Mouse (Mus musculus) small intestine, adult 2 months (tissue): ENCODE data around the gene Caskin1. TPM values are rescaled to one million over a fixed set of nuclear protein-coding genes. Genes with fewer than 3 reads are reported as not detected.

Experiments used
- H3K27ac ChIP-seq: fragments of 200-500 bp; 2 replicates; pipeline ENCODE4 v1.5.1; 2012; ENCODE audit warnings: low read depth, low read length, control low read depth, inconsistent platforms; ENCODE audit not compliant: insufficient read depth
- H3K27me3 ChIP-seq: fragments of 200-500 bp; 2 replicates; pipeline ENCODE4 v1.6.1; 2012; ENCODE audit warnings: mild to moderate bottlenecking, moderate library complexity, low read length, inconsistent platforms; ENCODE audit not compliant: control insufficient read depth, insufficient read depth
- H3K36me3 ChIP-seq: fragments of 200-500 bp; 2 replicates; pipeline ENCODE4 v1.6.1; 2012; ENCODE audit warnings: mild to moderate bottlenecking, low read length, control low read depth, inconsistent platforms; ENCODE audit not compliant: control insufficient read depth, insufficient read depth
- H3K4me1 ChIP-seq: fragments of 200-500 bp; 2 replicates; pipeline ENCODE4 v1.6.1; 2012; ENCODE audit warnings: low read length, inconsistent platforms, mixed read lengths; ENCODE audit not compliant: control insufficient read depth, insufficient read depth, insufficient read length
- H3K4me3 ChIP-seq: fragments of 200-500 bp; 2 replicates; pipeline ENCODE4 v1.5.1; 2012; ENCODE audit warnings: low read depth, mild to moderate bottlenecking, control low read depth, inconsistent platforms, low read length, moderate library complexity
- CTCF ChIP-seq: fragments of 200-500 bp; IDR thresholded peaks from 2 replicates; pipeline ENCODE4 v1.5.1; 2012; ENCODE audit warnings: low read depth, mild to moderate bottlenecking, control low read depth, inconsistent platforms, low read length, moderate library complexity, mixed read lengths; ENCODE audit not compliant: insufficient replicate concordance, insufficient read length; ENCODE audit errors: extremely low read depth
- POLR2A ChIP-seq: fragments of 200-500 bp; IDR thresholded peaks from 2 replicates; pipeline ENCODE4 v1.6.1; 2012; ENCODE audit warnings: low read depth, mild to moderate bottlenecking, control low read depth, inconsistent platforms, low read length, moderate library complexity
- WGBS: fragments of 180-500 bp; shearing (Covaris S2); methylation state at CpG from one replicate; pipeline ENCODE4 v1.1.7; 2018; 5-methylcytosine and 5-hydroxymethylcytosine counted together
- polyA plus RNA-seq: library from polyadenylated mRNA; depleted of rRNA; stranded (reverse); fragments of >200 nt; gene quantifications from 2 replicates; pipeline ENCODE4 v1.2.3, GENCODE M21; 2012

Caskin1 gene
- polyA plus RNA-seq, 1 experiment = 0.77 TPM

- peaks cover 7% of the 10 kb centered on the region for H3K36me3 ChIP-seq
- H3K4me3 ChIP-seq = peak within 1 kb of the TSS; percentile 57
- H3K27ac ChIP-seq = no peak within 1 kb of the TSS
- no peaks in the 10 kb centered on the region for H3K27me3 ChIP-seq
- 90% methylated on average over 8 of the region's 8 CpGs for WGBS
- no peak for TF ChIP-seq CTCF
- no peak for TF ChIP-seq POLR2A
- H3K4me1 ChIP-seq = peaks cover 15% of the 10 kb centered on the region
These were observed 45.8 kb downstream of the Caskin1 start, which contains the start of gene Rab26 for GRCm38 (mm10) chr17:24534160-24534718. Gene Rab26, minus strand, starts transcription at chr17:24534210.

- WGBS = 84% methylated on average over 5 of the region's 5 CpGs
- no peaks in the 10 kb centered on the region for H3K27me3 ChIP-seq
- no peaks in the 10 kb centered on the region for H3K36me3 ChIP-seq
- H3K27ac ChIP-seq = no peak overlapping the region
- H3K4me1 ChIP-seq = peaks cover 8% of the 10 kb centered on the region
- no peak overlapping the region for H3K4me3 ChIP-seq
- TF ChIP-seq CTCF (no peak), POLR2A (no peak)
These were observed 46.9 kb downstream of the Caskin1 start for GRCm38 (mm10) chr17:24535300-24535699.

DNA sequence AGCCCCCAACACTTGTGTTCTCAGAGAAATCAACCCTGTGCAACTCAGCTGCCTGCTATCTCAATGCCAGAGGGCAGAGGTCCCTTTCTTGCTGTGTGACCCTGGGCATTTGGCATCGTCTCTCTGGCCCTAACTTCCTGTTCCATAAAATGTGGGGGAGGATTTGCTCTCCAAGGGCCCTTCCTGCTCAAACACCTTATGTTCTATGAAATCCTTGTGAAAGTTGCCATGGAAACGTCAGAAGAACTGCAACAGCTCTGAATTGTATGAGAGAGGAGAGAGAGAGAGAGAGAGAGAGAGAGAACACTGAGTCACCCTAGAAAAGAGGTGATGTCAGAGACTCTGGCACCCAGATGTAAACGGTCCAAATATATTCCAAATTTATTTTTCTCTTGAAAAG is 49.1 kb downstream of the Caskin1 start:
- Histone ChIP-seq H3K4me1 (peaks cover 8% of the 10 kb centered on the region), H3K4me3 (no peak overlapping the region), H3K36me3 (no peaks in the 10 kb centered on the region), H3K27ac (no peak overlapping the region), H3K27me3 (no peaks in the 10 kb centered on the region)
- TF ChIP-seq POLR2A (no peak), CTCF (no peak)
- WGBS = 11% methylated on average over 3 of the region's 3 CpGs

GRCm38 (mm10) chr17:24538950-24539349 is 50.5 kb downstream of the Caskin1 start:
- 54% methylated on average over 8 of the region's 8 CpGs for WGBS
- no peaks in the 10 kb centered on the region for H3K27me3 ChIP-seq
- TF ChIP-seq POLR2A (no peak), CTCF (no peak)
- H3K4me1 ChIP-seq = peaks cover 4% of the 10 kb centered on the region; the same call in 1 of the 2 replicates
- H3K4me3 ChIP-seq = no peak overlapping the region
- H3K27ac ChIP-seq = no peak overlapping the region
- no peaks in the 10 kb centered on the region for H3K36me3 ChIP-seq

GRCm38 (mm10) chr17:24540375-24540774 is 52.0 kb downstream of the Caskin1 start:
- TF ChIP-seq CTCF (peak; percentile 73; the same call in 1 of the 2 replicates), POLR2A (no peak)
- peaks cover 4% of the 10 kb centered on the region; the same call in 1 of the 2 replicates for H3K4me1 ChIP-seq
- H3K4me3 ChIP-seq = no peak overlapping the region
- 5% methylated on average over 3 of the region's 3 CpGs for WGBS
- no peak overlapping the region for H3K27ac ChIP-seq
- no peaks in the 10 kb centered on the region for H3K27me3 ChIP-seq
- H3K36me3 ChIP-seq = no peaks in the 10 kb centered on the region

GRCm38 (mm10) chr17:24544613-24545012 is 56.2 kb downstream of the Caskin1 start:
- no peak for TF ChIP-seq CTCF
- TF ChIP-seq POLR2A = no peak
- Histone ChIP-seq H3K36me3 (no peaks in the 10 kb centered on the region), H3K4me3 (no peak overlapping the region), H3K27me3 (no peaks in the 10 kb centered on the region), H3K27ac (no peak overlapping the region), H3K4me1 (peaks cover 5% of the 10 kb centered on the region)
- 40% methylated on average over 12 of the region's 12 CpGs for WGBS

DNA sequence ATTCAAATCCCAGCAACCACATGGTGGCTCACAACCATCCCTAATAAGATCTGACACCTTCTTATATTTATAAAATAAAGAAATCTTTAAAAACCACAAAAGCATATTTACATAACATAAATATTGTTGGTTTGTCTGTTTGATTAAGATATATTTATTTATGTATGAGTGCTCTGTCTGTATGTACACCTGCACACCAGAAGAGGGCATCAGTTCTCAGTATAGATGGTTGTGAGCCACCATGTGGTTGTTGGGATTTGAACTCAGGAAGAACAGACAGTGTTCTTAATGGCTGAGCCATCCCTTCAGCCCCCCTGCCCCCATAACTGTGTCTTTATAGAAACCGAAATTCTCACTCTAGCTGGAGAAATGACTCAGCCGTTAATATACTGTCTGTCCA is 56.8 kb downstream of the Caskin1 start:
- no peak for TF ChIP-seq POLR2A
- Histone ChIP-seq H3K27me3 (no peaks in the 10 kb centered on the region), H3K4me3 (no peak overlapping the region), H3K36me3 (no peaks in the 10 kb centered on the region), H3K4me1 (peaks cover 5% of the 10 kb centered on the region), H3K27ac (no peak overlapping the region)
- WGBS = 82% methylated on average over 2 of the region's 2 CpGs

DNA sequence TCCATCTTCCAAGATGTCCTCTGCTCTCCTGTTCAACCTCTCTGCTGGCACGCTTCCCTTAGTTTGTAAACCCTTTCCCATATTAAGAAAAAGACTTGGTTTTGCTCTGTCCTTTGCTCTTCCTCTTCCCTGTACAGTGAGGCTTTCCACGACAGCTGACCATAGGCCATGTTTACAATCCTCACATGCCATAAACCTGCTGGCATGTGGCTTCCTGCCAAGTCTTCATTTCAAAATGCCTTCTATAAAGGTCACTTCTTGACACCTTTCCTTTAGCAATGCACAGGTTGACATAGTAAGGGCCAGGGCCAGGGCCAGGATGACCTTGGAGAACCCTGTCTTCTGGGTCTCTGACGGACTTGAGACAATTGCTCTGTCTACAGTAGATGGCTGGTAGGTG is 57.8 kb downstream of the Caskin1 start:
- Histone ChIP-seq H3K27me3 (no peaks in the 10 kb centered on the region), H3K27ac (peak overlapping the region; percentile 78), H3K4me1 (peaks cover 12% of the 10 kb centered on the region), H3K36me3 (no peaks in the 10 kb centered on the region), H3K4me3 (no peak overlapping the region)
- TF ChIP-seq CTCF (no peak), POLR2A (no peak)
- 27% methylated on average over 3 of the region's 3 CpGs for WGBS
